Mouse (Mus musculus): ENCODE results near the gene Chd9.
"Not testable (repeated sequence)": the region's sequence is repeated elsewhere in the genome, so short reads cannot be mapped to it uniquely, and the experiment has no call there.

The Chd9 gene

DNA sequence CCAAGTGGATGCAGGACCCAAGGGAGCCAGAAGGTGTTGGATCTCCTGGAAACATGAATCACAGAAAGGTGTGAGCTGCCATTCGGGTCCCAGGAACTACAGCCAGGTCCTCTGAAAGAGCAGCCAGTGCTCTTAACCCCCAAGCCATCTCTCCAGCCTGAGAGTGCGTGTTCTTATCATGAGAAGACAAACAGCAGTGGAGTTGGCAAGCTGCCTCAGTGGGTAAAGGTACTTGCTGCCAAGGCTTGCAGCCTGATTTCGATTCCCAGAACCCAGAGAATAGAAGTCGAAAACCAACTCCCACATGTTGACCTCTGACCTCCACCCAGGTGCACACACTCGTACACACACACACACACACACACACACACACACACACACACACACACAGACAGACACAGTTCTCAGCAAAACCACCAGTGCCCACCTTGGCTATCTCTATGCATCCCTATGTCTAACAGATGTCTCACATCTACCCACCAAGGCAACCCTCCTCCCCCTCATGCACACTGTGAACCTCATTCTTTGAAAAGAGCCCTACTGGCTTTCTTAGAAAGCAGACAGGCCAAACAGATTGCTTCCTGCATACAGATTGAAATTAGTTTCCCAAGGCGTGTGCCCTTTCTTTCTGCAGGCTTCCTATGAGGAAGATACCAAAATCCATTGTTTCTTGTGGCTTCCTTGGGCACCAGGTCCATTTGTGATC lies 43.4 kb downstream of the Chd9 start:
- no peak for DNase-seq

DNA sequence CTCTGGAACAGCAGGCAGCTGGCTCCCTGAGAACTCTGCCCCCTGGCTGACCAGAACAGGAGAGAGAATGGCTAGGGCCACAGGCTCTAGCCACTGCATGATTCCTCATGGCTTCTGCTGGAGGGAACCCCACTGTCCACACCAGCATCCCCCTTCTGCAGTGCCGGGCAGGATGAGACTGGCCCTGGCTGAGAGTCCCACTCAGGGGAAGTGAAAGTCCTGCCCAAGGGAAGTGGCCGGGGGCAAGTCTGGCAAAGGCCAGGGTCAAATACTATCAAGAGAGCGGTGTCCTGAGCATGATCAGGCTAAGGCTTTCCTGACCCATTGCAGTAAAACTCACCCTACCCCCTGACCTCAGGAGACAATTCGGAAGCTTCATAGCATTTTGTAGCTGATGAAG lies 44.9 kb downstream of the Chd9 start:
- DNase-seq = peak in 1 of 2 experiments; percentile 3

DNA sequence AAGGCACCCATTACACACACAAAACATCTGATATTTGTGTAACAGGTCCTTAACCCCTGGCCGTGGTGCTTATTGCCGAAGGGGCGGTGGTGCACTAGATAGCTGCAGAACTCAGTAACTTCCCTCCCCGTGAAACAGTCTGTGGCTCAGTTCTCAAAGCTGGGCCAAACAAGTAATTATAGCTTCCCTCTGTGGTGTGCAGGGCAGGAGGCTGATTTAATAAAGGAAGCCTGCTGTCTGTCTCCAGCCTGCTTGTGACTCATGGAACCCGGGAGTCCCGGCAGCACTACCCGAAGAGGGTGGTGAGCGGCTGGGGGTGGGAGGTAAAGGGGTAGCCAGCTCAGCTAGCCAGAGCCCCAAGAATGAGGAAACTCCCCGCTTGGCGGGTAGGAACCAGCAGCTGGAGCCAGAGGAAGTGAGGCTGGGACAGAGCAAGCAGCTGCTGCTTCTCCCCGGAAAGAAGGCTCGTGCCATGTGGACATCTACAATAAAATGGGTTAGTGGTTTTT lies 48.1 kb downstream of the Chd9 start:
- DNase-seq = peak; percentile 54 to 55

DNA sequence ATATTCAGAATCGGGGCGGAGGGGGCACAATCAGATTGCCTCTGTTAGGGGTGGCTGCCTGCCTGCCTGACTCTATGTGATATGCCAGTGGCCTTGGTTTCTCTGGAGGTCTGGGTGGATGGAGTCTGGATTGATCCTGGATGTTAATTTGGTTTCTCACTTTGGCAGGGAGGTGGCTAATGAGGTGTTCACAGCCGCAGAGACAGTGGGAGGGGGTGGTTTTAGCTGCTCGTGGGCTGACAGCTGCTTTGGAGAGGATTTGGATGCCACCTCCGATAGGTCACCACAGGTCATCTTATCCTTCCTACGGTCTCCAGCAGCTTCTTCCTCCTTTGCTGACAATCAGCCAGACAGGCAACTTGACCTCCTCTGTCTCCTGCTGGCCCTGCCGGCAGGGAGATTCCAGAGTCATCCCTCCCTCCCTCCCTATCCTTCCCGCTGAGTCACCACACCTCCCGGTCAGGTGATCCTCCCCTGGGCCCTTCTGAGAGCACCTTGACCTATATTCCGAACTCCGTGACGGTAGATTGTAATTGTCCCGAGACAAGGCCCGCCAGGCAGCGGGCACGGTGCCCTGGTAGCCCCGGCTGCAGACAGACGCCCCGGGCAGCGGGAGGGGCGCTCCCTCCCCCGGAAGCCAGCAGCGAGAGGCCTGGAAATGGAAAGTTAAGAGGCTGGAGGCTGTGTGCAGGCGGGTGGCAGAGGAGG lies 48.7 kb downstream of the Chd9 start:
- DNase-seq = peak; percentile 56 to 58

DNA sequence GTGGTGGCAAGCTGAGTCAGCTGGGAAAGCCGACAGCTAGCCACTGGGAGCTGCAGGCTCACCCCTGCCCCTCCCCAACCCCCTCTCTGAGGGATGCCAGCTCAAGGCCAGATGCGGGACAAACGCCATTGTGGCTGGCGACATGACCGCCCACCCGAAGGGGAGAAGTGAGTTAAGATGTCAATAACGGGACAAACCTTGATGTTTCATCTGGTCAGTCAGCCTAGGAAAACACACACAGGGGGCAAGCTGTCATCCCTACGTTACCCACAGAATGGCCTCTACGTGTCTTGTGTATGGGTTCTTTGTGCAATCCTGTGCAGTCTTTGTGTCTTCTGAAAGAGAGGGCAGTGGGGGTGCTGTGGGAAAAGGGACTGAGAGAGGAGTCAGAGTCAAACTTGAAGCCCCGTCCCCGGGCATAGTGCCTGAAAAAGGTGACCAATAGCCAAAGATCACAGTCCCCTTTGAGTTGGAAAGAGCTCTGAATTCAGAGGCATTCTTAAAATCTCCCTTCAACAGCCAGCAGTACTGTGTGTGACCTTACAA lies 49.4 kb downstream of the Chd9 start:
- DNase-seq = peak in 1 of 2 experiments; percentile 9

DNA sequence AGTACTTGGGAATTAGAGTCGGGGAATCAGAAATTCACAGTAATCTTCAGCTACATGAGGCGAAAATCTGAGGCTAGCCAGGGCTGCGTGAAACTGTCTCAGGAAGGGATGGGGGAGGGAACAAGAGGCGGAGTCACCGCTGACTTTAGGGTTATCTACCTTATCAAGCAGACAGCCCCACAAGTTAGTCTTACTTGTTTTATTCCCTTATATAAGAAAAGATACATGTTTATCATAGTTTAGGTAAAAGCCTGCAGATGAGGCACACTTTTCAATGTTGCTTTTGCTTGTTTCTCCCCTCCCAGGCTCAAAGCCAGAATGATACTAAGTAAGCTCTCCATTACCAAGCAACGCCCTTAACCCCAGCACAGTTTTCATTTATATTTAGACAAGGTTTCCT lies 50.4 kb downstream of the Chd9 start:
- no peak for DNase-seq

DNA sequence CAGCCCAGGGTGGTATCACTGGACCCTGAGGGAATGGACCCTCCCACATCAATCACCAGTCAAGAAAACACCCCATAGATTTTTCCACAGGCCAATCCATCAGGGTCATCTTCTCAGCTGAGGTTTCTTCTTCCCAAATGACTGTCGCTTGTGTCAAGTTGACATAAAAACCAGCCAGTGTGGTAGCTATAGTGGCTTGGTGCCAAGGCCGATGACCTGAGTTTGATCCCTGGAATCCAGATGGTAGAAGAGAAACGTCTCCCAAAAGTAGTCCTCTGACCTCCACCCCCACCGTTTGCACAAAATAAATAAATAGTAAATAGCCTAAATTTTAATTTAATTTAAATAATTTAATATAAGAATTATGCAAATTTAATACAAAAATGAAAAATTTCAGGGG lies 51.9 kb downstream of the Chd9 start:
- DNase-seq = no peak

DNA sequence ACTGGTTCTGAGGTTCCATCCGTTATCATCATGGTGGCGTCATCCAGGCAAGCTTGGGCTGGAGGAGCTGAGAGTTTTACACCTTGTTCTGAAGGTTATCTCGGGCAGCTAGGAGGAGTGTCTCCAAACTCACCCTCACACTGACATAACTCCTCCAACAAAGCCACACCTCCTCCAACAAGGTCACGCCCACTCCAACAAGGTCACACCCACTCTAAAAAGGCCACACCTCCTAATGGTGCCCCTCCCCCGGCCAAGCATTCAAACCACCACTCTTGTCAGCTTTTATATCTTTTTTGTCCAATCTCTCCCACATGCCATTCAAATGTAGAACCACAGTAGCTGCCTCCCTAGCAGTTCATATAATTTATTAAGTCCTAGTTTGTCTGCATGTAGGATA lies 53.0 kb downstream of the Chd9 start:
- peak; percentile 40 to 42 for DNase-seq

DNA sequence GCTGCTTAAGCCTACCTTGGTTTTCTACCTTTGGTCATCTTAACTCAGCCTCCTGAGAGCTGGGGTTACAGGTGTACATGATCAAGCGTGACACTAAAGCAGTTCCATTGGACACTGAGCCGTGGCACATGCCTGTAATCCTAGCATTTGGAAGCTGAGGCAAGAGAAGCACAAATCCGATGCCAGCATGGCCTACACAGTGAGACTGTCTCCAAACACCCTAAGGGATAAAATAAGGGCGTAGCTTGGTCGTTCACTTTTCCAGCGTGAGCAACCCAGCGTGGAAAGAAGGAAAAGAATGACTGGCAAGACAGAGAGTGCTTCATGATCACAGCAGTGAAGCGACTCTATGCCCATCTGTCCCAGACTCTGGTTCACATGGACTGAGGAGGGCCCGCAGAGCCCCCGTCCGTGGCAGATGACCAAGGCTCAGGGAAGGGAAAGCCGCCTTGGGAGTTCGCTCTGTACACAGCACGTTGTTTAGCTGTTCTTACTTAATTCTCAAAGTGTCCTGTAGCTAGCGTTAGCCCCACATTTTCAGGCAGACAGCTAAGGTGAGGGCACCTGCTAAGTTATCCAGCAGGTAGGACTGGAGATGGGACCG lies 54.0 kb downstream of the Chd9 start:
- DNase-seq = no peak

DNA sequence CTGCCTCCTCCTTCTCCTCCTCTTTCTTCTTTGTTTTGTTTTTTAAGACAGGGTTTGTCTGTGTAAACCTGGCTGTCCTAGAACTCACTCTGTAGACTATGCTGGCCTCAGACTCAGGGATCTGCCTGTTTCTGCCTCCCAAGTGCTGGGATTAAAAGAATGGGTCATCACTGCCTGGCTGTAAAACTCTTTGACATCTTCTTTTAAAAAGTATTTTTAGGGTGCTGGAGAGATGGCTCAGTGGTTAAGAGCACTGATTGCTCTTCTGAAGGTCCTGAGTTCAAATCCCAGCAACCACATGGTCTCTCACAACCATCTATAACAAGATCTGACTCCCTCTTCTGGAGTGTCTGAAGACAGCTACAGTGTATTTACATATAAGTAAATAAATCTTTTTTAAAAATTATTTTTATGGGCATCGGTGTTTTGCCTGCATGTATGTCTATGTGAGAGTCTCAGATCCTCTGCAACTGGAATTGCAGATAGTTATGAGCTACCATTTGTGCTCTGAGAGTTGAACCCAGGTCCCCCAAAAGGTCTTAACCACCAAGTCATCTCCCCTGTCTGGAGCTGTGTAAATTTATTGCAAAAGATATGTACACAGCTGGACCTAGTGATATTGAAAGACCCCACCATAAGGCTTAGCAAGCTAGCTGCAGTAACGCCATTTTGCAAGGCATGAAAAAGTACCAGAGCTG lies 57.7 kb downstream of the Chd9 start:
- DNase-seq = no peak

DNA sequence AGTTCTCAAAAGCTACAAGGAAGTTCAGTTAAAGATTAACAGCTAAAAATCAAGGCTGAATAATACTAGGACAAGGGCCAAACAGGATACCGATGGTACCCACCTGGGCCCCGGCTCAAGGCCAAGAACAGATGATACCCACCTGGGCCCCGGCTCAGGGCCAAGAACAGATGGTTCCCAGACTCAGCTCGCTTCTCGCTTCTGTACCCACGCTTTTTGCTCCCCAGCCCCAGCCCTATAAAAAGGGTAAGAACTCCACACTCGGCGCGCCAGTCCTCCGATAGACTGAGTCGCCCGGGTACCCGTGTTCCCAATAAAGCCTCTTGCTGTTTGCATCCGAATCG lies 58.2 kb downstream of the Chd9 start:
- not testable (repeated sequence) for DNase-seq

DNA sequence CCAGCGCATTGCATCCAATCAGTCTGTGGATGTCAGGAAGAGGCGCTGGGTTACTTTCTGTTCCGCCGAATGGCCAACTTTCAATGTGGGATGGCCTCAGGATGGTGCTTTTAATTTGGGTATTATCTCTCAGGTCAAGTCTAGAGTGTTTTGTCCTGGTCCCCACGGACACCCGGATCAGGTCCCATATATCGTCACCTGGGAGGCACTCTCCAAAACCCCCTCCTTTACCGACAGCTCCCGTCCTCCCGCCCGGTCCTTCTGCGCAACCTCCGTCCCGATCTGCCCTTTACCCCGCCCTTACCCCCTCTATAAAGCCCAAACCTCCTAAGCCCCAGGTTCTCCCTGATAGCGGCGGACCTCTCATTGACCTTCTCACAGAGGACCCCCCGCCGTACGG lies 59.2 kb downstream of the Chd9 start:
- DNase-seq = not testable (repeated sequence)

DNA sequence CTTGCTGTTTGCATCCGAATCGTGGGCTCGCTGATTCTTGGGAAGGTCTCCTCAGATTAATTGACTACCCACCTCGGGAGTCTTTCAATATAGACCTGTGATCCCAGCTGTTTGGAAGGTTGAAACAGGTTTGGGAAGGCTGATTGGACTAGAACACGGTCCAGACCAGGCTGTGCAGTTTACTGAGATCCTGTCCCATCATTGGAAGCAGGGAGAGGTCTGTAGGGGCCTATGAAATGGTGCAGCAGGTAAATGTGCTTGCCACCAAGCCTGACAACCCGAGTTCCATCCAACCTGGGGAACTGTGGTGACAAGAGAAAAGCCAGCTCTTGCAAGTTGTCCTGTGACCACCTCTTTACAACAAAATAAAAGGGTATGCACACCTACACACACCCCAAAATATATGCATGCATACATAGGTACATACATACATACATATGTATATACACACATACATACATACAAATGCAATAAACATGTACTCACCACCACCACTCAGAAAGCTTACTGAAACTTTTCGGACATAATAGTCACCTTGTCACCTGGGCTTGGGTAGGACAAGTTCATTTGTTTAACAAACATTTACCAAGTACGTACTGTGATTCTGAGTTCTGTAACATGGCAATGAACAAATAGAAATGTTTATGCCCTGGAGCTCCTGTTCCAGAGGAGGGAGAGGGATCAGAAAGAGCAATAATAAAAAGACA lies 63.9 kb downstream of the Chd9 start:
- DNase-seq = no peak

DNA sequence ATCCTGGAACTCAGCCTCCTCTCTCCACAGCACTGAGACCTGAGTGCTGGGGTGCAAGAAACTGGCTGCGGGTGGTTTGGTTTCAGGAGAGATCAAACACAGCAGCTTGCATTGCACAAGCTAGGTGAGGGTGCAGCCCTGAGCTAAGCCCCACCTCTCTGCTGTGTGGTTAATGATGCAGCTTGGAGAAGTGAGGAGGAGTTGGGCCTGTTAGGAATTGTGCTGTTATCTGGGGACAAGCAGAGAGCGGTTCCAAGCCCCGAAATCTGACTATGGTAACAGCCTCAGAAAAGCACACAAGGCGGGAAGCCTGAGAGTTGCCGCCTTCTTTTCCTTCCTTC lies 64.4 kb downstream of the Chd9 start:
- DNase-seq = no peak

DNA sequence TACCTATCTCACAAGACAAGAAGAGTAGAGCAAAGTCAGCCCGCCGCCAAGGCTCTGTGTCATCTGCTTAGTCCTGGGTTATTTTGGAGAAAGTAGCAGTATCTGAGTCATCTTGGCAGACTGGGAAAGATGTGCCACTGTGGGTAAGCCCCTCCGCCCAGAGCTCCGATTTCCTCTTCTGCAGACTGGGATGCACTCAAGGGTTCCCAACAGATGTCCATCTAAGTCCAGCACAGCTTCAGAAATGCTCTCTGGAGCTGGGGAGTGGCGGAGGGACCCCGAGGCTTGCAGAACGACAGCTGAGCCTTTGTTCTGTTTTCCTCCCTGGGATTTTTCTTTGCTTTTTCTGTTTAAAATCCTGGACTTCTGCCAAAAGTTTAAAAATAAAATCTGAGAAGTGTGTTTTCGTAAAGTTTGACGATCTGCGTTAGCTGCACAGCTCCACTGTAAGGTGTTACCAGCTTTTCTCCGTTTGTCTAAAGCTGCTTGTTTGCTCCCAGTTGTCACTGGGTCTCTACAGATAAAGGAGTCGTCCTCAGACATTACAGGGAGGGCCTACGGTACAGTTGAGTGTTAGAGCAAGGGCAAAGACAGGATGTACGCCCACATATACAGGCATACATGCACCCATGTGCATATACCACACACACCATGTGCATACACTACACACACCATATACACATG lies 66.2 kb downstream of the Chd9 start:
- DNase-seq = no peak

DNA sequence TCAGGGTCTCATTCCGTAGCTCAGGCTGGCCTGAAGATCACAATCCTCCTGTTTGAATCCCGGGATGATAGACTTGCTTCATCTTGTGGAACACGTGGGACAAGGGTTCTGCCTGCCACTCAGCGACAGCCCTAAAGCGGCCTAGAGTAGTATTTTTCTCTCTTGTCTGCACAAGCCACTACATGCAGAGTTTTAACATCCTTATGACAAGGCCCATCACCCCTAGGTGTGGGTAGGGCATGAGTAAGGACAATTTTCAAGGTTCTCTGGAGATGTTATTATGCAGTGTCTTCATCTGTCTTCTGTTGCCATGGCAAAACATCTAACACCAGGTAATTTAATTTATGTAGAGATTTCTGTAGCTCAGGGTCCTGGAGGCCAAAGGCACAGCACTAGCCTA lies 69.2 kb downstream of the Chd9 start:
- no peak for DNase-seq

DNA sequence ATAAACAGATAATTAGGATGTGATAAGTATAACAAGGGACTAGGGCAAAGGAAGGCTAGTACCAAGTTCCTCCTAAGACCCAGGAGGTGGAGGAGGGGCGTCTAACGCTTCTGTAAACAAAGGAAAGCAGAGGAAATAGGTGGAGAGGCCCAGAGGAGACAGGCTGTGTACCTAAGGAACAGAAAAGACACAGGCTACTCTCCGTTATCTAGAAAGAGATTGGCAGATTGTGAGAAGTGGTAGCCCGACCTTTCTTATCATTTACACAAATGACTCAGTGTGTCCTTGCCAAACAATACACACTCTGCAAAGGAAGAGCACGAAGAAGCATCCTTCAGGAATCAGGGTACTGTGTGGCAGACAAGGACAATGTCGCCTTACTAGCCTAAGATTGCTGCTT lies 70.4 kb downstream of the Chd9 start:
- DNase-seq = no peak

DNA sequence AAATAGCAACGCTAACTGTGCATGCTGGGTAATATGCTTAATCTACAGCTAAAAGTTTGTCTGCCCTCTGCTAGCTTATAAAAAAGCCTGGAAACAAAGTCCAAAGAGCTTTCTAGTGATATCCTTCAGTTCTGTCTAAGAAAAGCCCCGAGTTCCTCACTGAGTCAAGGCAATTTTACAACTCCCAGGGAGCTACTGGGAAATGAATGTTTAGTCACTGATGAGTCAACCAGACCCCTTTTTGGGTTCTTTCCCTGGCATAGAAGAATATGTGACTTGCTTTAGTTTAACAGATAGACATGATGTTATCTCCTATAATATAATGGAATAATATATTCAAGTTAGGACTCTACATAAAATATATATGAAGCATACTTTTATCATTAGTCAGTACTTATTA lies 73.8 kb downstream of the Chd9 start:
- DNase-seq = no peak

DNA sequence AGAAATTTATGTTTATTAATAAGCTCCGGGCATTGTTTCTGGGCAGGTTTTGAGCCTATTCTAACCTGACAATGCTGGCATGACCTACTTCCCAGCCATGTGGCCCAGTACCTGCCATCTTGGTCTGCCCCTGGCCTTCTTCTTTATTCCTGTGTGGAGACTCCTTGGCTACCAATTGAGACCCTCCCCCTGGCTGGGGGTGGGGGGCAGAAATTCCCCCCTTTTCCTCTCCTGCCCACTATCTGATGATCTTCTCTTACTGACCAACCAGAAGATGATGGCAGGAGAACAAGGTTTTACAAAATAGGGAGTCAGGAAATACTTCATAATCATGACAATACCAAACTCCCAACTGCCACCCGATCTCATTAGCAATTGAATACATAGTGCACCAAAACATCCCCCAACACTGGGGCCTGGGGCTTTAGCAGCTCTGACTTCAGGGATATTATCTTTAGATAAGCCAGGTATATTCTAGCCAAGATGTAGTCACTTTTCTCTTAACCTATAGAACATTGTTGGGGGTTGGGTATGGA lies 76.1 kb downstream of the Chd9 start:
- DNase-seq = no peak

DNA sequence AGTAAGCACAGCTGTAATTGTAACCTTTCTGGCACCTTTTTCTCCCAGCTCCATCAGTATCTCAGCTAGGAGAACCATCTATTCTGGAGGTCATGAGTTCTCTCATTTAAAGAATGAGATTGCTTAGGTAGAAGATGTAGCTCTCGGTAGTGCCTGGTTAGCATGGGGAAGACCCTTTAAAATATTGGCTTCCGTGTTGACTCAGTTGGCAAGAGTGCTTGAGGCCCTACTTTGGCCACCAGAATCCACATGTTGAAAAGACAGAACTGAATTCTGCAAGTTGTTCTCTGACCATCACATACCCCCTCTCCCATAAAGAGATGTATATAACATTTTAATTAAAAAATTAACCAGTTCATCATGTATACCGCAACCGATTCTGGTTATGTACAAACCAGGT lies 78.8 kb downstream of the Chd9 start:
- DNase-seq = no peak

DNA sequence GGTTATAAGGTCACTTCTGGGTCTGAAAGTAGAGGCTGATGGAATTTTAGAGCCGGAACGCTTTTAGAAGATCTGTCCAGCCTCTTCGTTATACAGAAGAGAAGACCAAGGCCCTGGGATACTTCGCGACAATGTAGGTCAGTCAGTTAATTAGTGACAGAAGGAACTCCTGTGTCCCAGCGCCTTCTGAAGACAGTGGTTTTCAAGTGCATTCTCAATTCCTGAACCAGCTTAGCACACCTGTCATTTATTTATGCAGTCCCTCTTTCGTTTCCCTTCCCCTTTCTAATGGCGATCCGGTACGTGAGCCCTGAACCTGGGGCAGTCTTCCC lies 79.3 kb downstream of the Chd9 start:
- DNase-seq = no peak

Data from B cell, adult 2 months (primary cell).